Mouse (Mus musculus): Measurements from ENCODE around the gene Dixdc1.

GRCm38 (mm10) chr9:50681727-50682126 is 57.6 kb downstream of the Dixdc1 start:
- no peak for TF ChIP-seq CTCF (IDR thresholded peaks at IDR 0.05; ENCODE audit: low read depth)
- TF ChIP-seq EP300 (IDR thresholded peaks at IDR 0.05; ENCODE audit: low read depth) = no peak

Data from liver, postnatal 0 days (tissue).